Mouse (Mus musculus): ENCODE measurements around the gene Mapk8ip3.

DNA sequence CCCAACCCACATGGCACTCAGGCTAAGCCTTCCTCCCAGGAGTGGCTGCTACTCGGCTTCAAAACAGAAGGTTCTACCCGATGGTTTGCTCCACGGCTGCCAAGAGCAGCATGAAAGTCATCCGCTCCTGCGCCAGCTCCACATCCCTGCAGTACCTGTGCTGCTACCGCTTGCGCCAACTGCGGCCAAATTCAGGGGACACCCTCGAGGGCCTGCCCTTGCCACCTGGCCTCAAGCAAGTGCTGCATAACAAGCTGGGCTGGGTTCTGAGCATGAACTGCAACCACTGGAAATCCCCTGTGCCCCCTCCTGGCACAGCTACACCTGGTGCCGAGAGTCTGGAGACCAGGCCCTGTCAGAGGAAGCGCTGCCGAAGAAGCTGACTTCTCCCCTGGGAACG lies 45.5 kb downstream of the Mapk8ip3 start:
- TF ChIP-seq POLR2A (IDR thresholded peaks at IDR 0.05; ENCODE audit: low read depth, low read length) (no peak), CTCF (IDR thresholded peaks at IDR 0.05; ENCODE audit: extremely low read depth, insufficient read length, insufficient replicate concordance, low read depth, low read length) (no peak)

All from small intestine, adult 2 months (tissue).